Mouse (Mus musculus) adrenal gland, postnatal 10 days (tissue): ENCODE measurements around the gene Sox8. TPM values are rescaled to one million over a fixed set of nuclear protein-coding genes. Genes with fewer than 3 reads are reported as not detected.

Experiments
- DNase-seq: peaks from one replicate; pipeline ENCODE4 v3.0.0; 2021; ENCODE audit warnings: mixed read lengths
- total RNA-seq, 2 experiments: library from RNA; stranded (reverse); gene quantifications; 2 replicates each; pipeline ENCODE4 v1.2.3; 2021

Sox8 gene
- total RNA-seq, 2 experiments from 2014 or later = 1.7 to 2.4 TPM

DNA sequence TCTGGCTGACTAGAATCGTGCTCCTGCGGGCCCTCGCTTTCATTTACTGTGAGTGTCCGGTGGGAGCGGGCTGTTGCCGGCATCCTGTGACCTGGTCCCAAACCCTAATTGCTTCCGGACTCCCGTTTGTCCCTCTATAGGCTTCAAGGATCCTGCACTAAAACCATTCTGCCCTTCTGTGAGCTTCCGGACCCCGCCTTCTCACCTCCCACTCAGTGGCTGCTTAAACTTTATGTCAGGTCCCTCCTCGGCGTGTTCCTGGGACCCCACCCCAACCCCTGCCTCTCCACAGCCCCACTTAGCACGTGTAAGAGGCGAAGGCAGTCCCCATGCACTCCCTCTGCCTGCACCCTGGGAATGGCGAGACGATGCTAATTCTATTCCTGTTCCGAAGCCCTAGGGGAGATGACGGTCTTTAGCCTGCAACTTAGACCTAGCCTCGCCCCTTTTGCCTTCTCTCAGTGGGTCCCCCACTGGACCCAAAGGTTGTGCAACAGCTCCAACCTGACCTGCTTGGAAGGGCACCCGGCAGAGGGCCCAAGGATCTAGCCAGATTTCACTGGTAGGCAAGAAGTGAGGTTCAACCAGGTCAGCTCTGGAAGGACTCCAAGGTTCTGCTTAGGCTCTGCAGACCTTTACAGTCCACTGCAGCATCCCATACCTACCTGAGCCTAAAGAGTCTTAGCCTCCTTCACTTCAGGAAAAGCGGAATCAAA, 9.0 kb upstream of the Sox8 start:
- peak; percentile 53 for DNase-seq

DNA sequence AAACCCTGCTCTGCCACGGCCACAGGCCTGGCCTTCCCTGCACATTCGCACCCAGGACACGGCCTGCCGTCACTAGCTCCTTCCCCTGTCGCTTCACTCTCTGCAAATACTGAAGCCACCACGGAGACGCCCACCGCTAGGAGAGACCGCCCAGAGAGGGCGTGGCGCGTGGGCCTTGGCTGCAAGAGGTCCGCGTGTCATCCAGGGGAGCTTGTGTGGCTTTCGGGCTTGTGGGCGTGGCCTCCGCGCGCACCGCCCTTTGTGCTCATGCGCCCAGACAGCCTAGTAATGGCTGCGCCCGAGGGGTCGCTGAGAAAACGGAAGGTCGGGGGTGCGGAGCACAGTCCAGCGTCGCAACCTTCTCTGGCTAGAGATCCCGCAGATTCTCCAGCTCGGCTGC, 8.4 kb upstream of the Sox8 start, which contains the start of gene Lmf1:
Gene Lmf1 (plus strand): TSS at position 166 of the 400 bp plus-strand sequence.
- DNase-seq = peak; percentile 97

DNA sequence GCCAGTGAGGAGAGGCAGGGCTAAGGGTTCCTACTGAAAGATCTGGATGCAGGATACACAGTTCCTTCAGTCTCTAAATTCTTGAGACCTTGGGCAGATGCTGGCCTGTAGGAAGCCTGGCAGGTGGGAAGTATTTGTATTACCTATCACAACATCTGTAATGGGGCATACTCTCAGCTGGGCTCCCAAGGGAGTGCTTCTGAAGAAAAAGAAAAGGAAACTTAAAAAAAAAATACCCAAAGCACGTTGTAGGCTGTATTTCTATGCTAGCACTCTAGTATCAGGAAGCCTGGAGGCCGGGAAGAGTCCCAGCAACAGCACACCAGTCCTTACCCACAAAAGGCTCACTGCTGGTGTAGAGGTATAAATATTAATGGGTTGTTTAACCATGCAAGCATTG, 7.2 kb upstream of the Sox8 start:
- no peak for DNase-seq

DNA sequence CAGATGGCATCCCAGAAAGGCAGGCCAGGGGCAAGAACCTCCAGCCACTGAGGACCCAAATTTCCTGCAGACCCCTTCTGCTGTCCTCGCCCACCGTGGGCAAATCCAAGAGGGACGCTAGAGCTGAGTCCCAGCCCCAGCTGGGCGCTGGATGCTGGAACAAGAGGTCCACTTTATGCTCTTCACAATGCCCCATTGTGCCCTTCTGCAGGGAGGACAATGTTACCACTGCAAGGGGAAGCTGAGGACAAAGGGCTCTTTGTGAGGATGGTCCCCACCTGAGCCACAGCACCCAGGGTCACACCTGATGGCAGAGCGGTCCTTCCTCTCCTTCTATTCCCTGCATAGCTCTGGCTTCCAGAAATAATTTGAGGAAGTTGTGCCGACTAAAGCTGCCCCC, 6.8 kb upstream of the Sox8 start:
- DNase-seq = no peak

DNA sequence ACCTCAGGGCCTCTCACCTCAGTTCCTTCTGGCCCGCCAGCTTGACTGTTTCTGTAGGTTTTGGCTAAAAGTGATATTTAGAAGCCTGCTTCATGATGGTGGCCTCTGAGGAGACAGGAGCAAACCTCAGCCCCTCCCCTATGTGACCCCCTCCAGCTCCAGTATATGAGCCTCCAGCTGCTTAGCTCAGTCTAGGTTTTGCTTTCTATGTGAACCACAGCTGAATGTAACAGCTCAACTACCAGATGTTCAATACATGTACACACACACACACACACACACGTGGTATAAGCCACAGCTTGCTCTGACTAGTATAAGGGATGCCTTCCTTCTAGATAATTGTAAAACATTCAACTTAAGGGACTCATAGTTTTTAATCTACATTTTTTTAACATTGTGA, 5.5 kb upstream of the Sox8 start:
- DNase-seq = no peak

DNA sequence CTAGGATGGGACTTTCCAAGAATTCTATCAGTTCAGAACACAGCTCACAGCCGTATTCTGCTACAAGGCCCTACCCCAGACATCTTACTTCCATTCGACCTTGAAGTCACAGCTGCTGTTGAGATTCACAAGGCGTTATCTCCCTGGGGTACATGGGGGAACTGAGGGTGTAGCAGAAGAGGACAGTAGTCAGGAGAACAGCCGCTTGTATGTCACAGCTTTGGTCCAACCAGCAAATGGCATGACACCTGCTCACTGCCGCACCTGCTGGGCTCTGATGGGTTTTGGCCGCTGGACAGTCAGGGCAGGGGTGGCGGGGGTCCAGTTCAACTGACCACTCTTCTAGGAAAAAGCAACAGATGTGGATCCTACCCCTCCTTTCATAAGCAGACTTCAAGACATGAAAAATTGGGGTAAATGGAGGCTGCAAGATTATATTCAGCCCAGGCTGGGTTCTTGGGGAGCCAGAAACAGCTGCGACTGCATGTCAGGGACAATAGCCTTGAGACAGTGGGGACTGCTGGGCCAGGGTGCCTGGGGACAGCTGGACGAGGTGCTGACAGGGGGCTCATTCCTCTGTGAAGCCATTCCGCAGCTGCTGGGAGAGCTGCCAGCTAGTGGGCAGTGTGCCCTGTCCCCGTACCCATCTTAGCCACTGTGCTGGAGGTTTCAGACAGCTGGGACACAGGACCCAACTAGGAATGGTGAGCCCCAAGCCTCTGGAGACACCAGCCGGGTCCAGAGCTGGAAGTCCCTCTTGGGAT, 4.9 kb upstream of the Sox8 start:
- no peak for DNase-seq

DNA sequence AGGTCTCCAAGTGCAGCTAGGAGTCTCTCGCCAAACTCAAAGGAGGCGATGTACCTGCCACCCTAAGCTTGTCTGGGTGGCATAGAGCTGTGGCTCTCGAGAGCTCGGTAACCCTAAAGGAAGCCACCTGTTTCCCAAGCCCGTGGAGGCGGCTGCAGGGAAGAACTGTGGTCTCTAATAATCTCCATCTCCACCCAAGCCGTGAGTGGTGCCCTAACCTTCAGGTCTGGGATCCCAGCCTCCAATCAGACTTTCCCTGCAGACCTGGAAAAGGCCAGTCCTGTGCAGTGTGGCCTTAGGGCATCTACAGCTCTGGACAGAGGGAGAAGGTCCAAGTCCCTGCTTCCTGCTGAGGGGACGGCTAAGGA, 951 bp upstream of the Sox8 start:
- DNase-seq = no peak

DNA sequence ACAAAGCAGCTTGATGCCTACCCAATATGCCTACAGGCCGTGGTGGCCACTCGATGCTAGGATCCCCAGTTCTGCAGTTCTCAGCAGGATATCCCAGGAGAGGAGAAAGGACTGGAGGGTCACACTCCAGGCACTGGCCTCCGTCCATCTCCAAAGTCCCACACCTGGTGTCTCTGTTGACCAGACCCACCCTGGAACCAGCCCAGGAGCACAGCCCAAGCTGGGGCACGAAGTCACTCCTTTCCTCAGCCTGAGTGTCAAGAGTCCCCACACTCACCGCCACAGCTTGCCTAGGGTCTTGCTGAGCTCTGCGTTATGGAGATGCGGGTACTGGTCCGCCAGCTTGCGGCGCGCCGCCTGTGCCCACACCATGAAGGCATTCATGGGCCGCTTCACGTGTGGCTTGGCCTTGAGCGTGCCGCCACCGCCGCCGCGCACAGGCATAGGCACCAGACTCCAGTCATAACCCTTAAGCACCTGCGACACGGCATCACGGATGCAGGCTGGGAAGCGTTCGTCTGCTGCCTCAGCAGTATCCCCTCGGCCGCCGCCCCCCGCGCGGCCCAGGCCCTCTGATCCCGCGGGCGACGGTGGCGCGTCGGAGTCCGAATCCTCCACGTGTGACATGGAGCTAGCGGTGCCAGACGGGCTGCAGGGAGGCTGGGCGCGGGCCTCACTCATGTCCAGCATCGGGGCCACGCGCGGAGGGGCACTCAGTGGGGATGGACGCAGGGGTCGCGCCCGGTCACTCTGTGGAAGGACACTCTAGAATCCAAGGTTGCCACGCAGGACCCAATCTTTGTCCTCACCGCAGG, 446 bp downstream of the Sox8 start:
- no peak for DNase-seq

DNA sequence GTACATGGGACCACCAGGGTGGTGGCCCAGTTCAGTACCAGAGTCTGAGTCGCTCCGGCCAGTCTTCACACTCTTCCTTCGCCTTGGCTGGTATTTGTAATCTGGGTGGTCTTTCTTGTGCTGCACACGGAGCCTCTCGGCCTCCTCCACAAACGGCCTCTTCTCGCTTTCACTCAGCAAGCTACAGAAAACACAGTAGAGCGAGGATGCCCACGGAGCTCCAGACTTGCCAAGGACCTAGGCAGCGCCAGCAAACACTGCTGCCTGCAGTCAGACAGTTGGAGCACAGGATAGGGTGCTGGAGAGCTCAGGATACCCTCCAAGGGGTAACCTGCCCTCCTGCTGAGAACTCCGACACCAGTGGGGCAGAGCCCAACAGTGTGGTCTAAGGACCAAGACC, 1.6 kb downstream of the Sox8 start:
- no peak for DNase-seq

DNA sequence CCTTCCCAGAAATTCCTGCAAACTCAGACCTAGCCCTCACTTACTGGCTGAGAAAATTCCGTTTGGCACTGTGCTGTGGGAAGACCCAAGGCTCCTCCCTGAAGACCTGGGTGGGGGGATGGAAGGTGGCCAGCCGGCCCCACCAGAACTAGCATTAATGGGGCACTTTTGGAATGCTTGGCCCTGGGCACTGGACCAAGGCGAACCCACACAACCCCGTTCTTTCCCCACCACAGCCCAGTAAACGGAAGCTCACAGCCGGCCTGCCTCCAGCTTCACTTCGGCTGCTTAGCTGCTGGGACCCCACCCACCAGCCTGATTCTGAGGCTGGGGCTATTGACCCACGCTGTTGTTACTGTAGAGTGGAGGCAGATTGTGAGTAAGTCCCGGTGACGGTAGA, 2.3 kb downstream of the Sox8 start:
- DNase-seq = no peak

DNA sequence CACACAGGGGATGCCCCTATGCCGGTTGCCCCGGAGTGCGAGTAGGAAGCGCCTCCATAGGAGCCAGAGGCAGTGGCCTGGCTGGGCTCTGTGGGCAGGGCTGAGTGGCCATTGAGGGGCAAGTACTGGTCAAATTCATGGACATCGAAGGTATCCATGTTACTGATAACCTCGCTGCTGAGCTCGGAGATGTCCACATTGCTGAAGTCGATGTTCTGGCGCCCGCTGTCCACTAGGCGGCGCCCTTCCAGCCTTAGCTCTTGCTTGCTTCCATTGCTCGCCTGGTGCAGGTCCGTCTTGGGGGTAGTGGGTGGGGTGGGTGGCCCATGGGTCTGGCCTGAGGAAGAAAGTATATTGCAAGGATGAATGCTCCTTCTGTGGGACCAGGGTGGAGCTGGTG, 2.7 kb downstream of the Sox8 start:
- peak; percentile 79 for DNase-seq

DNA sequence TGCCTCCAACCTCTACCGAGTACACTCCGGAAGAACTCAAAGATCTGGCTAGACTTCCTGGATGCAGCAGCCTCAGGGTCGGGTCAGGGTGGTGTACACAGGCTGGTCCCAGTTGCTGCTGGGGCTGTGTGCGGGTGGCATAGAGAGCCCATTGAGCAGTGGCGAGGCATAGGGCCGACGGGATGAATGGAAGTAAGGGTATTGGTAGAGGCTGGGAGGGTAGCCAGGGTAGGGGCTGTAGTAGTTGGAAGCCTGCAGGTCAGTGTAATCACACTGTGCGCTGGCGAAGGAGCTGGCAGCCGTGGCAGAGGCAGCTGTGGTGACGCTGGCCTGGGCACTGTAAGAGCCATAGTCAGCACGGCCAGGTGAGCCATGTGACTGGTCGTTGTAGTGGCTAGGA, 3.2 kb downstream of the Sox8 start:
- no peak for DNase-seq

DNA sequence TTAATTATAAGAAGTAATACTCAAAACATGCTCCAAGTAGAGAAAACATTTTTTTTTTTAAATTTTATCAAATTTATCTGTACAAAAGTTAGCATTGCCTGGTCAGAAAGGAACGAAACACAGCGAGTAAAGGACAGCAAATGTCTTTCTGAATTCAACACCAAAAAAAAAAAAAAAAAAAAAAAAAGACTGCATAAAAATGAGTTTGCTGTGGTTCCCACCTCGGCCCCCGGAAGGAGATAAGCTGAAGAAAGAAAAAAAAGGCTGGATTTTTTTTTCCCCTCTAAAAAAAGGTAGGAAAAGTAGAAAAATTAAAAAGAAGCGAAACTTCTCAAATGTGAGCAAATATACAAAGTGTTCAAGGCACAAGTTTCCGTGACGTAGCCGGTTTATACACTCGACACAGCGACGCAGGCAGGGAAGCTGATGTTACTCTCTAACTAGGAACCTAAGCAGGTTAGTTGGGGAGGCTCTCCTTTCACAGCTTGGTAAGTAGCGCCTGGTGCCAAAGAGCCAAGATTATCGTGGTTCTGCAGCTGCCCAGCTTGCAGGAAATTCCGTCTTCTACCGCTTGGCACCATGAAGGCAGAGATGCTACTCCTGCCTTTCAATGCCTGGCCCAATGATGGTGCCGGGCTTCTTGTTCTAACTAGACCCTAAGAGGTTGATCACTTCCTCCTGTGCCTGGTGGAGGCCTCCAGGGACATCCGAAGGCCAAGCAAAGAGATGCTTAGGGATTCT, 4.5 kb downstream of the Sox8 start:
- DNase-seq = no peak

DNA sequence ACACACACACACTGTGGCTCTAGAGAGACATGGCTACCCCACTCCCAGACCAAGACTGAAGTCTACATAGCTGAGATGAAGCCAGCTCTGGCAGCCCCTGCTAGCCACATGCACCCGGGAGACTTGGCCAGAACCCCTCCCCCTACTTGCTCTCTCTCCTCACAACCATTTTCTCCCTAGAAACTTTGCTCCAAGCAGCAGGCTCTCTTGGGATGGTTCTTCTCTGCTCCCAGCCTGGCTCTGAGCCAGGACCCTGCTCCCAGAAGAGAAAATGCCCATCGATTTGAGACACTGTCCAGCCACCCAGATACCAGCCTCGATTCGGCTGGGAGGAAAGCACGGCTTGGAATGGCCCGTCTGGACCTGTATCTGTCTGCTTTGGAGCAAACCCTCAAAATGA, 5.2 kb downstream of the Sox8 start:
- no peak for DNase-seq

DNA sequence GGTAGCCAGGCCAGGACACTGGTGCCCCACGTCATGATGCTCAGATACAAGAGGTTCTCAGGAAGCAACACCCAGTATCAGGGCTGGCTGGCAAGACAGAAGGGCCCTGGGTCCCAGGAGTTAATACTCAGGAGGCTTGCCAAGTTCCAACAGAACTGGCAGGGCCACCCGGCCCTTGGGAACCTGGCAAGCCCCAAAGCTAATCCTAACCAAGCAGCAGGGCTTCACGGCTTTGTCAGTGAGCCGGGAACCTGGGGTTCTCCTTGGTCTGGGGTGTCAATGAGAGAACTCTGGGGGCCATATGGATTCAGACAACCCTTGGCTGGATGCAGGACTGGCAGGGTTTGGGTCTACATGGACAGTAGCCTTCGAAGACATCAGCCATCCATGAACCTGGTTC, 6.0 kb downstream of the Sox8 start:
- peak; percentile 39 for DNase-seq

DNA sequence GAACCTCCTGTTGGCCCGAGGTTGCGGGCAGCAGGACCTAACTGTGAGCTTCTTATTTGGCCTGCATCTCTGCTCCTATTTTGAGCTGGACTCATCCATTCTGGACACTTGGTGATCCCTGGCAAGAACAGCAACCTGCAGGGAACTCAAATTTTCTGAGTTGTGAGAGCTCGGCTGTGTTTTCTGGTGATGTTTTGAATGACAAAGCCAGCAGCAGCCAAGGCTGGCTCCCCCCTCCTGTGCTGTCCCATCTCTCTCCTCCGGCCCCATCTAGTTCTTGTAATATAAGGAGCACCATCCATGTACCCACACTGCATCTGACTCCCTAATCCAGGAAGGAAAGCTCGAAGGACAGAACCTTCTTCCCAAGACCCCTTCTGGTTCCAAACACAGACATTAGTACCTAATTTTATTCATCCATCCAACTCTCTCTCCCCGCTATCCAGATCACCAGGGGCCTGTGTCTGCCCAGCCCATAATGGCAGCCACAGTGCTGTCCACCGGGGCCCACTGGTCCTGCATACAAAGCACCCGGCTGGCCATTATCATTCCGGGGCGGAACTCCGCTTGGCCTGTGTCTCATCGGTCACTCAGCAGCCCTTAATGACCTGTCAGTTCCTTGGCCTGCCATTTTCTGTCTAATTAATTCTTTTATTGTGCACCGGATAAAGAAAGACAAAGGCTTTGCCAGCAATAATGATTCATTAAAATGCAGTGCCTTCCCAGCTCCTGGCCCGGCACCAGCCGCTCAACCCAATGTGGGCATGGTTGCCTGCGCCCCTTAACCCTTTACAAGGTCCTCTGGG, 9.1 kb downstream of the Sox8 start:
- DNase-seq = no peak

DNA sequence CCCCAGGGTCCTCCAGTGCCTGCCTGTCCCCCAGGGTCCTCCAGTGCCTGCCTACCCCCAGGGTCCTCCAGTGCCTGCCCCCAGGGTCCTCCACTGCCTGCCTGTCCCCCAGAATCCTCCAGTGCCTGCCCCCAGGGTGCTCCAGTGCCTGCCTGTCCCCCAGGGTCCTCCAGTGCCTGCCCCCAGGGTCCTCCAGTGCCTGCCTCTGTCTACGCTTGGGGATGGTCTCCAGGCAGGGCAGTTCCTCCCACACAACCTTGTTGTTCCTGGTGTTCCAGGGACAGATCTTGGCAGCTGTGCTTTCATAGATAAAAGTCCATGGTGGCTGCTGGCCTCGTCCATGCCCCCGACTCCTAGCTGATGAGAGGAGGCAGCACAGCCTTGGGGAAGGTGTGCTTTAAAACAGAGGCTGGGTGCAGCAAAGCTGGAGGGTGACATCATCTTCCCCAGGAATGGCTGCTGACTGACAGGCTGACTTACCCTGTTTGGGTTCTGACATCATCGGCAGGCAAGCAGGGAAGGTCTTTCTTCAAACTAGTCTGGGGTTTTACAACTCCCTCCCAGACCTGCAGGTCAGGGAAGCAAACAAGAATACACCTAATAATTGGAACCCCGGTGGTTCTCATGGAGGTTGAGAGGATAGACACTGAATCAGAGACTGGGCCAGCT, 9.8 kb downstream of the Sox8 start:
- no peak for DNase-seq

DNA sequence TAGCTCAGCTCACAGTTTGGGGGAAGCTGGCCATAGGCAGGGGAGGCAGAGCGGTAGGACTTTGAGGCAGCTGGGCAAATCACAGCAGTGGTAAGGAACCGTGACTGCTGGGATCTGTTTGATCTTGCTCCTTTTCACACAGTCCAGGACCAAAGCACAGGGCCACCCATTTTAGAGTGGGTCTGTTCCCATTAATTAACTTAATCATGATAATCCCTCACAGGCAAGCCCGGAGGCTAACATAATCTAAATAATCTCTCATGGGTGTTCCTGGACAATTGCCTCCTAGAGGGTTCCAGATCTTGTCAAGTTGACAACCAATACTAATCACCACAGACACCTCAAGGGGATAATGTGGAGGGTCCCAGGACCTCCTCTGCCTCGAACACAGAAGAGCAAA, 10.9 kb downstream of the Sox8 start:
- DNase-seq = no peak

DNA sequence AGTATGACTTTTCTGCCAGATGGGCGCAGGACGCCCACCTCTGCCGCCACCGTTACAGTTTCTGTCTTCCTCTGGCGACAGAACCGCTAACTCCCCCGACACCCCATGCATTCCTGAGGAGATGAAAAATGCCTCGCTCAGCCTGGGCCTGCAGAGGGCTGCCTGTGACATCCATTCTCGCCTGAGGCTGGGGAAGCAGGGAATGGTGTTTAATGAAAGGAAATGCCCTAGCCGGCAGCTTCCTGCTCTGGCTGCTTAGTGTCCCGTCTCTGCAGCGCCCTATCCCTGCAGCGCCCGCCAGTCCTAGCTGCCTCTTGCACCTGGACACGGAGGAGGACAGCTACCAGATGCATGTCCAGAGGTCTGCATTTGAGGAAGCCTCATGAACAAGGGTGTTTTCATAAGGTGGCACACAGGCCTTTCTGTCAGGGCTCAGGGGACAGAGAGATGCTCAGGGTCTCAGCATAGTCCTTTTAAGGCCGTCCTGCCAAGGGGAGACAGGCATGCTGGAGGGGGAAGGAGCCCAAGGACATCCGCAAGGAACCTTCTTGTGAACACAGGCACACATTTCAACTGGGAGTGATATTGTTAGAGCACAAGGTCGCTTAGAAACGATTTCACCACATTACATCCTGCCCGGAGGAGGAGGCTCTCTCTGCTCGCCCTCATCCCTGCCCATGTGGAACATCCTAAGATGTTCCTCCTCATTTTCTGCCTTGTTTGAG, 13.7 kb downstream of the Sox8 start:
- no peak for DNase-seq
